Mouse (Mus musculus) liver, embryonic 13.5 days (tissue): ENCODE results near the gene Gm21885. TPM values are rescaled to one million over a fixed set of nuclear protein-coding genes. Genes with fewer than 3 reads are reported as not detected.

Experiments
- ATAC-seq: fragments of 200-750 bp; cut with Nextera tagmentation; 2 replicates; pipeline ENCODE4 v1.8.0; 2017; ENCODE audit warnings: low read depth, mild to moderate bottlenecking, moderate number of reproducible peaks, moderate library complexity
- DNase-seq: peaks from one replicate; pipeline ENCODE4 v3.0.0; 2022
- H3K27ac ChIP-seq: fragments of 300-500 bp; sonication (generic); 2 replicates; pipeline ENCODE4 v1.5.1; 2015; ENCODE audit warnings: moderate library complexity, mild to moderate bottlenecking, inconsistent platforms
- H3K27me3 ChIP-seq: fragments of 300-500 bp; sonication (generic); 2 replicates; pipeline ENCODE4 v1.6.1; 2015; ENCODE audit warnings: mild to moderate bottlenecking, inconsistent platforms
- H3K36me3 ChIP-seq: fragments of 300-500 bp; sonication (generic); 2 replicates; pipeline ENCODE4 v1.6.1; 2015; ENCODE audit warnings: mild to moderate bottlenecking, inconsistent platforms
- H3K4me1 ChIP-seq: fragments of 300-500 bp; sonication (generic); replicated peaks from 2 replicates; pipeline ENCODE4 v1.6.1; 2015; ENCODE audit warnings: inconsistent platforms
- H3K4me2 ChIP-seq: fragments of 300-500 bp; sonication (generic); 2 replicates; pipeline ENCODE4 v1.6.1; 2015; ENCODE audit warnings: inconsistent platforms, mild to moderate bottlenecking, moderate library complexity
- H3K4me3 ChIP-seq: fragments of 300-500 bp; sonication (generic); replicated peaks from 2 replicates; pipeline ENCODE4 v1.5.1; 2015; ENCODE audit warnings: mild to moderate bottlenecking, inconsistent platforms
- H3K9ac ChIP-seq: fragments of 300-500 bp; sonication (generic); 2 replicates; pipeline ENCODE4 v1.6.1; 2015; ENCODE audit warnings: mild to moderate bottlenecking, inconsistent platforms
- H3K9me3 ChIP-seq: fragments of 300-500 bp; sonication (generic); replicated peaks from 2 replicates; pipeline ENCODE4 v1.6.1; 2016; ENCODE audit warnings: inconsistent platforms
- WGBS: fragments of 180-500 bp; shearing (Covaris S2); methylation state at CpG from one replicate; pipeline ENCODE4 v1.1.7; 2015; ENCODE audit not compliant: insufficient replicate concordance; 5-methylcytosine and 5-hydroxymethylcytosine counted together
- polyA plus RNA-seq: library from polyadenylated mRNA; unstranded; fragments of >200 nt; fragmentation: Nextera tagmentation; extraction: Ambion mirVana; gene quantifications from 2 replicates; pipeline ENCODE4 v1.2.1, GENCODE M21; 2015

The Gm21885 gene
- polyA plus RNA-seq, 1 experiment from 2014 or later, result not detected

GRCm38 (mm10) chr11:94330211-94330610 is 48.5 kb downstream of the Gm21885 start:
- H3K9ac ChIP-seq, result no peak overlapping the region
- H3K36me3 ChIP-seq, result peaks cover 3% of the 10 kb centered on the region; the same call in 1 of the 2 replicates
- H3K27ac ChIP-seq, result no peak overlapping the region
- no peaks in the 10 kb centered on the region for H3K9me3 ChIP-seq
- DNase-seq (no peak), ATAC-seq (no peak)
- H3K4me2 ChIP-seq, result no peak overlapping the region
- H3K4me3 ChIP-seq, result no peak overlapping the region
- 87% methylated on average over 3 of the region's 3 CpGs for WGBS
- peaks cover 79% of the 10 kb centered on the region for H3K4me1 ChIP-seq
- H3K27me3 ChIP-seq, result 0 out of 2 replicates have a peak, but pooled peaks cover 5% of the 10 kb centered on the region

- H3K36me3 ChIP-seq, result peaks cover 14% of the 10 kb centered on the region
- H3K4me2 ChIP-seq, result no peak overlapping the region
- DNase-seq (no peak), ATAC-seq (no peak)
- no peaks in the 10 kb centered on the region for H3K9me3 ChIP-seq
- H3K4me1 ChIP-seq, result peaks cover 75% of the 10 kb centered on the region
- 88% methylated on average over 6 of the region's 6 CpGs for WGBS
- no peaks in the 10 kb centered on the region for H3K27me3 ChIP-seq
- no peak overlapping the region for H3K27ac ChIP-seq
- H3K4me3 ChIP-seq, result no peak overlapping the region
- H3K9ac ChIP-seq, result no peak overlapping the region
Observed at GRCm38 (mm10) chr11:94332726-94333125, 51.1 kb downstream of the Gm21885 start.

DNA sequence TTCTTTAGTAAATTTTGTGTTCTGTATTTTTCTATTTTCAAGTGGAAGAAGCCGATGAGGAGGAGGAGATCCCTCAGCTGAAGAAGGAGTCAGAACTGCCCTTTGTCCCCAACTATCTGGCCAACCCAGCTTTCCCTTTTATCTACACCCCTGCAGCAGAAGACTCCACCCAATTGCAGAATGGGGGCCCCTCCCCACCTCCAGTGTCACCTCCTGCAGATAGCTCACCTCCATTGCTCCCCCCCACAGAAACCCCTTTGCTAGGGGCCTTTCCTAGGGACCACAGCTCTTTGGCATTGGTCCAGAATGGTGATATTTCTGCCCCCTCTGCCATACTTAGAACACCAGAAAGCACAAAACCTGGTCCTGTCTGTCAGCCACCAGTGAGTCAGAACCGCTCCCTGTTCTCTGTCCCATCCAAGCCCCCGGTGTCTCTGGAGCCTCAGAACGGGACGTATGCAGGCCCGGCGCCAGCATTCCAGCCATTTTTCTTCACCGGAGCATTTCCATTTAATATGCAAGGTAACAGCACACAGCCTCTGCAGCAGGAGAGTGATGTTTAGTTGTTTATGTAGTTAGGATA is 52.8 kb downstream of the Gm21885 start:
- peak; percentile 83 for DNase-seq
- peak overlapping the region; percentile 56 for H3K9ac ChIP-seq
- WGBS, result 67% methylated on average over 8 of the region's 8 CpGs

More for the DNA sequence above, 52.8 kb downstream of the Gm21885 start:
- peak; percentile 98 for ATAC-seq
- H3K36me3 ChIP-seq, result peaks cover 31% of the 10 kb centered on the region
- H3K27ac ChIP-seq, result peak overlapping the region; percentile 88
- H3K27me3 ChIP-seq, result no peaks in the 10 kb centered on the region
- no peak overlapping the region; the same call in 1 of the 2 replicates for H3K4me3 ChIP-seq
- H3K4me2 ChIP-seq, result peak overlapping the region; percentile 56
- H3K9me3 ChIP-seq, result no peaks in the 10 kb centered on the region
- peaks cover 67% of the 10 kb centered on the region for H3K4me1 ChIP-seq

Other genes with a start within 250 kb of the Gm21885 start
- 9.5 and 12.4 TPM in 2 replicates for gene Tob1, start 70.4 kb upstream of the Gm21885 start, polyA plus RNA-seq
- 0.22 and 0.23 TPM in 2 replicates for gene Wfikkn2, start 35.9 kb upstream of the Gm21885 start, polyA plus RNA-seq
- gene Luc7l3, start 40.1 kb downstream of the Gm21885 start, polyA plus RNA-seq, result 53.4 and 68.8 TPM in 2 replicates
- 5.2 and 5.5 TPM in 2 replicates for gene Ankrd40, start 46.1 kb downstream of the Gm21885 start, polyA plus RNA-seq
- gene Abcc3, start 111.1 kb downstream of the Gm21885 start, polyA plus RNA-seq, result 4.3 and 5.8 TPM in 2 replicates
- 1.4 and 1.8 TPM in 2 replicates for gene Cacna1g, start 192.3 kb downstream of the Gm21885 start, polyA plus RNA-seq
- not detected in 2 replicates for gene Spata20, start 204.3 kb downstream of the Gm21885 start, polyA plus RNA-seq
- gene Epn3, start 218.1 kb downstream of the Gm21885 start, polyA plus RNA-seq, result 0.05 and 0.08 TPM in 2 replicates
- gene Mycbpap, start 239.9 kb downstream of the Gm21885 start, polyA plus RNA-seq, result 0.05 and 0.19 TPM in 2 replicates